Mouse (Mus musculus): Measurements from ENCODE around the gene Prkd3. TPM values are rescaled to one million over a fixed set of nuclear protein-coding genes. Genes with fewer than 3 reads are reported as not detected.

Gene Prkd3
- 23.9 and 24.8 TPM in 2 replicates for polyA plus RNA-seq (2015; fragmentation: Nextera tagmentation; extraction: Ambion mirVana)

DNA sequence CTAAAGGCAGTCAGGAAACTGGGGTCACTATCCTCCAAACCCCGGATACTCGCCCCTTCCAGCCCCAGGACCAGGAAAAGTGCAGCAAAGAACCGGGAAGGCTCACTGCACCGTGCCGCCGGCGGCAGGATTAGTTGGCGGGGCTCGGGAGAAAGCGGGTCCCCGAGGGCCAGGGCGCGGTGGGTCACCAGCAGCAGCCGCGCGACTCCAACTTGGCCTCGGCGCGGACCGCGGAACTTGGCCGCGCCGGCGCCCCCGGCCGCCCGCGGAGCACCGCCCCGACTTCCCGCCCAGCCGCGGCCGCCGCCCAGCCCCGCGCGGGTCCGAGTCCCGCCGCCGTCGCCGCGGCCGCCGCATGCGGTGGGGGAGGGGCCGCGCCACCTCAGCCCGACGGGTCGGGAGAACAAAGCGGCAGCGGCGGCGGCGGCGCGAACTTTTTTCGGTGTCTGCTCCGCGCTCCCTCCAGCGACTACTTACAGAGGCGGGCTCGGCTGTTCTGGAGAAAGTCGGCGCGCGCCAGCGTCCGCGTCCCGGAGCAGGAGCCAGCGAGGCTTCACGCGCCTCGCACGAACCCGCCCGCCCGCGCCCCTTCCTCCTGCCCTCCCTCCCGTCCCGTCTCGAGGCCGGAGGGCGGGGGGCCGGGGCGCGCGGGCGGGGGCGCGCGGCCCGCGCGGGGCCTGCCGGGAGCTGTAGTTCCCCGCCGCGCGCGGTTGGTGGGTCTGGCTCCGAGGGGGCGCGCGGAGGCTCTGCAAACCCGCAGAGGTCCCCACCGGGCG, at the start of gene Prkd3:
Gene Prkd3 (minus strand): TSS at position 609 of the 776 bp plus-strand sequence.
- Histone ChIP-seq H3K9me3 (no peaks in the 10 kb centered on the region), H3K27me3 (replicated peaks) (no peaks in the 10 kb centered on the region), H3K4me2 (peak within 1 kb of the TSS; percentile 91), H3K9ac (peak within 1 kb of the TSS; percentile 94), H3K4me3 (peak within 1 kb of the TSS; percentile 80), H3K27ac (replicated peaks) (peak within 1 kb of the TSS; percentile 93), H3K36me3 (no peaks in the 10 kb centered on the region), H3K4me1 (peaks cover 42% of the 10 kb centered on the region)
- under 1% methylated on average over 101 of the region's 113 CpGs for WGBS
- ATAC-seq (ENCODE audit: extremely low read depth, insufficient number of reproducible peaks, low FRiP score, low TSS enrichment) = peak; percentile 85; the same call in 1 of the 2 replicates

DNA sequence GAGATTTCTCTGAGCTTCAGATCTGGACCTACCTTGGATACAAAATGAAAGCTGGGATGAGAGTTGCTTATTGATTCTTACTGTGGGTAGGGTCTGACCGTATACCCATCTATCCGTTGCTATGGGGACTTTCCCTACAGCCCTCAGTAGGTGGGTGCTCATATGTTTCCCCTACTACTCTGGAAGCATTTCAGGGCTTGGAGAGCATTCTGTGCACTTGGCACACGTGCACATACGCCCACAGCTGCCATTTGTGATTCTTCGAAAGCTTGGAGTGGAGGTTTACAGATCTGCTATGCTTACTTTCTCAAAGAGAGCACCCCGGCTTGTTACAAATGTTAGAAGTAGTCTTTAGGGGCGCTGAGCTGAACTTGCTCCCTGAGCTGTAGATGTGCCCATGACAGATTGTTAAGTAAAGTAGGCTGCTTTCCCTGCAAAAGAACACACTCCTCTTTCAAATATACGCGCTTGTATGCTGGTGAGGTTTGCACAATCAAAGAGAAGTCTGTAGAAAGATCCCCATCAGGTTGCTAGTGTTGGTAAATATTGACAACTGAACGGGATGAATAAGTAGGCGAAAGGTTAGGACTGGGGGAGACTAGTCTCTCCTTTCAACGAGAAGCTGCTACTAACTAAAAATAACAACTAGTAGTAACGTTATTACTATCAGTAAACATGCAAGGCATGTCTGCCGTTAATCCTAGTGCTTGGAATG, 49.3 kb upstream of the Prkd3 start:
- Histone ChIP-seq H3K36me3 (no peaks in the 10 kb centered on the region), H3K4me1 (peaks cover 5% of the 10 kb centered on the region), H3K9me3 (no peaks in the 10 kb centered on the region), H3K9ac (no peak overlapping the region), H3K4me2 (no peak overlapping the region), H3K4me3 (no peak overlapping the region), H3K27ac (replicated peaks) (no peak overlapping the region), H3K27me3 (replicated peaks) (no peaks in the 10 kb centered on the region)
- ATAC-seq (ENCODE audit: extremely low read depth, insufficient number of reproducible peaks, low FRiP score, low TSS enrichment) = no peak
- WGBS = 79% methylated on average over 14 of the region's 14 CpGs

- H3K4me1 ChIP-seq = peaks cover 12% of the 10 kb centered on the region
- H3K4me3 ChIP-seq = no peak overlapping the region
- no peaks in the 10 kb centered on the region for H3K36me3 ChIP-seq
- WGBS = 60% methylated on average over 4 of the region's 4 CpGs
- no peak overlapping the region for H3K4me2 ChIP-seq
- no peak overlapping the region for H3K27ac ChIP-seq (replicated peaks)
- no peaks in the 10 kb centered on the region for H3K27me3 ChIP-seq (replicated peaks)
- ATAC-seq (ENCODE audit: extremely low read depth, insufficient number of reproducible peaks, low FRiP score, low TSS enrichment) = no peak
- H3K9ac ChIP-seq = no peak overlapping the region
- no peaks in the 10 kb centered on the region for H3K9me3 ChIP-seq
Observed at GRCm38 (mm10) chr17:79069019-79069418, 48.4 kb upstream of the Prkd3 start.

DNA sequence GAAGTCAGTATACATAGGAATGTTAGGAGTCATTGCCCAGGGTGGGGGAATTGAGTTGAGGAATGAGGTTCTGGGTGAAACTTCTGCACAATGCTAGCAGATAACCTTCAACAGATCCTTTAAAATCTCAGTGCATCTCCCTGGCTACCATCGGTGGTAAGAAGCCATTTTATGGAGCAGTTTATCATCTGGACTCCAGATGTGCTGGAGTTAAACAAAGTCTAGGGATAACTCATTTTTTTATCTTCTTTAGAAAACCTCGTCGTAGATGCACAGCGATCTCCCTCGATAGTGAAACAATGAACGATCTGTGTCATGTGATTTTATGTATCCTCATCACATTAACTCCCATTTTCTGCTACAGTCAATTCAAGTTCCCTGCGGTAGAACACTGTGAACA, 48.0 kb upstream of the Prkd3 start:
- Histone ChIP-seq H3K4me2 (no peak overlapping the region), H3K36me3 (no peaks in the 10 kb centered on the region), H3K27me3 (replicated peaks) (no peaks in the 10 kb centered on the region), H3K27ac (replicated peaks) (no peak overlapping the region), H3K9me3 (no peaks in the 10 kb centered on the region), H3K9ac (no peak overlapping the region), H3K4me1 (peaks cover 13% of the 10 kb centered on the region), H3K4me3 (no peak overlapping the region)
- no peak for ATAC-seq (ENCODE audit: extremely low read depth, insufficient number of reproducible peaks, low FRiP score, low TSS enrichment)
- WGBS = 73% methylated on average over 7 of the region's 7 CpGs

GRCm38 (mm10) chr17:79064250-79064649, 43.6 kb upstream of the Prkd3 start:
- Histone ChIP-seq H3K27me3 (replicated peaks) (no peaks in the 10 kb centered on the region), H3K36me3 (no peaks in the 10 kb centered on the region), H3K9me3 (no peaks in the 10 kb centered on the region), H3K4me3 (no peak overlapping the region), H3K9ac (no peak overlapping the region), H3K27ac (replicated peaks) (no peak overlapping the region), H3K4me2 (no peak overlapping the region), H3K4me1 (peaks cover 13% of the 10 kb centered on the region)
- 40% methylated on average over 1 of the region's 1 CpGs for WGBS
- ATAC-seq (ENCODE audit: extremely low read depth, insufficient number of reproducible peaks, low FRiP score, low TSS enrichment) = no peak

DNA sequence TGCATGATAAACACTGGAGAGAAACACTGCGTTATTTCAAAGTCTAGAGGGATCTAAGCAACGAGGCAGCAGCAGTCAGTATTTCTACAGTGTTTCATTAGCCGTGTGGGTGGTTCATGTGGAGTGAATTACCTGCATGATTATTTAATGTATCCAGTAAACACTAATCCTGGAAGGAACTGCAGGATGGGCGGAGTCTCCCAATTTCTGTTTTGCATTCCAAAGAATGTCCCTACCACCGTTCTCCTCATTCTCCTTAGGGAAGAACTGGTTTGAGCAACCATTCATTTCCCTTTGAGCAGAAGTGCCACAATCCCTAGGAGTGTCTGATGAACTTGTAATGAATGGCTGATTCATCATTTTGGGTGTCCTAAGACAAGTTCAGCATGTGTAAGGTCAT, 39.6 kb upstream of the Prkd3 start:
- no peak overlapping the region for H3K4me3 ChIP-seq
- no peaks in the 10 kb centered on the region for H3K27me3 ChIP-seq (replicated peaks)
- 68% methylated on average over 5 of the region's 5 CpGs for WGBS
- no peaks in the 10 kb centered on the region for H3K36me3 ChIP-seq
- no peak for ATAC-seq (ENCODE audit: extremely low read depth, insufficient number of reproducible peaks, low FRiP score, low TSS enrichment)
- no peak overlapping the region for H3K27ac ChIP-seq (replicated peaks)
- H3K9me3 ChIP-seq = no peaks in the 10 kb centered on the region
- H3K4me2 ChIP-seq = no peak overlapping the region
- peaks cover 38% of the 10 kb centered on the region for H3K4me1 ChIP-seq
- H3K9ac ChIP-seq = no peak overlapping the region

- Histone ChIP-seq H3K36me3 (no peaks in the 10 kb centered on the region), H3K4me3 (no peak overlapping the region), H3K9me3 (no peaks in the 10 kb centered on the region), H3K4me1 (peaks cover 27% of the 10 kb centered on the region), H3K4me2 (no peak overlapping the region), H3K27me3 (replicated peaks) (no peaks in the 10 kb centered on the region), H3K27ac (replicated peaks) (no peak overlapping the region), H3K9ac (no peak overlapping the region)
- WGBS = 54% methylated on average over 6 of the region's 6 CpGs
- no peak for ATAC-seq (ENCODE audit: extremely low read depth, insufficient number of reproducible peaks, low FRiP score, low TSS enrichment)
Observed at GRCm38 (mm10) chr17:79058271-79058670, 37.7 kb upstream of the Prkd3 start.

GRCm38 (mm10) chr17:79052088-79052812, 31.6 kb upstream of the Prkd3 start:
- no peaks in the 10 kb centered on the region for H3K27me3 ChIP-seq (replicated peaks)

GRCm38 (mm10) chr17:79051606-79052005, 31.0 kb upstream of the Prkd3 start, which contains the start of gene Qpct:
TSS of gene Qpct (plus strand) at chr17:79051906.
- H3K36me3 ChIP-seq = no peaks in the 10 kb centered on the region
- peak within 1 kb of the TSS; percentile 87 for H3K4me2 ChIP-seq
- H3K9ac ChIP-seq = peak within 1 kb of the TSS; percentile 84
- peaks cover 12% of the 10 kb centered on the region for H3K4me1 ChIP-seq
- peak within 1 kb of the TSS; percentile 89 for H3K27ac ChIP-seq (replicated peaks)
- H3K9me3 ChIP-seq = no peaks in the 10 kb centered on the region
- no peak for ATAC-seq (ENCODE audit: extremely low read depth, insufficient number of reproducible peaks, low FRiP score, low TSS enrichment)
- peak within 1 kb of the TSS; percentile 70 for H3K4me3 ChIP-seq
- WGBS = 72% methylated on average over 4 of the region's 4 CpGs
- H3K27me3 ChIP-seq (replicated peaks) = no peaks in the 10 kb centered on the region

More at GRCm38 (mm10) chr17:79052088-79052812, 31.6 kb upstream of the Prkd3 start:
- Histone ChIP-seq H3K4me3 (peak overlapping the region; percentile 70), H3K4me1 (peaks cover 15% of the 10 kb centered on the region), H3K9me3 (no peaks in the 10 kb centered on the region), H3K9ac (peak overlapping the region; percentile 84), H3K4me2 (peak overlapping the region; percentile 87), H3K27ac (replicated peaks) (peak overlapping the region; percentile 89), H3K36me3 (no peaks in the 10 kb centered on the region)
- peak; percentile 80; the same call in 1 of the 2 replicates for ATAC-seq (ENCODE audit: extremely low read depth, insufficient number of reproducible peaks, low FRiP score, low TSS enrichment)
- WGBS = under 1% methylated on average over 45 of the region's 45 CpGs

GRCm38 (mm10) chr17:79043705-79044104, 23.1 kb upstream of the Prkd3 start:
- no peak overlapping the region for H3K4me3 ChIP-seq
- ATAC-seq (ENCODE audit: extremely low read depth, insufficient number of reproducible peaks, low FRiP score, low TSS enrichment) = no peak
- 89% methylated on average over 2 of the region's 2 CpGs for WGBS

GRCm38 (mm10) chr17:79039660-79040059, 19.0 kb upstream of the Prkd3 start:
- no peaks in the 10 kb centered on the region for H3K36me3 ChIP-seq
- H3K27me3 ChIP-seq (replicated peaks) = no peaks in the 10 kb centered on the region
- no peaks in the 10 kb centered on the region for H3K9me3 ChIP-seq
- H3K4me2 ChIP-seq = no peak overlapping the region
- H3K4me1 ChIP-seq = no peaks in the 10 kb centered on the region
- H3K27ac ChIP-seq (replicated peaks) = no peak overlapping the region
- ATAC-seq (ENCODE audit: extremely low read depth, insufficient number of reproducible peaks, low FRiP score, low TSS enrichment) = no peak
- no peak overlapping the region for H3K9ac ChIP-seq
- H3K4me3 ChIP-seq = no peak overlapping the region

More at GRCm38 (mm10) chr17:79043705-79044104, 23.1 kb upstream of the Prkd3 start:
- H3K27me3 ChIP-seq (replicated peaks) = no peaks in the 10 kb centered on the region
- H3K9me3 ChIP-seq = no peaks in the 10 kb centered on the region
- H3K27ac ChIP-seq (replicated peaks) = no peak overlapping the region
- H3K4me2 ChIP-seq = no peak overlapping the region
- H3K4me1 ChIP-seq = no peaks in the 10 kb centered on the region
- H3K36me3 ChIP-seq = no peaks in the 10 kb centered on the region
- H3K9ac ChIP-seq = no peak overlapping the region
